Mouse (Mus musculus) hindbrain, postnatal 0 days (tissue): ENCODE results near the gene Smyd3. TPM values are rescaled to one million over a fixed set of nuclear protein-coding genes. Genes with fewer than 3 reads are reported as not detected.

Experiments used
- ATAC-seq: fragments of 200-750 bp; cut with Nextera tagmentation; 2 replicates; pipeline ENCODE4 v1.8.0; 2017; ENCODE audit warnings: mild to moderate bottlenecking, moderate TSS enrichment, moderate library complexity
- DNase-seq: peaks from one replicate; pipeline ENCODE4 v3.0.0-alpha.2; 2015; ENCODE audit warnings: low spot score
- H3K27ac ChIP-seq: fragments of 300-500 bp; sonication (generic); 2 replicates; pipeline ENCODE4 v1.5.1; 2014; ENCODE audit warnings: mild to moderate bottlenecking
- H3K27me3 ChIP-seq: fragments of 300-500 bp; sonication (generic); 2 replicates; pipeline ENCODE4 v1.6.1; 2014; ENCODE audit warnings: low read length, mixed read lengths; ENCODE audit not compliant: insufficient read depth
- H3K36me3 ChIP-seq: fragments of 300-500 bp; sonication (generic); 2 replicates; pipeline ENCODE4 v1.6.1; 2014; ENCODE audit warnings: low read length, mixed read lengths; ENCODE audit not compliant: insufficient read depth
- H3K4me1 ChIP-seq: fragments of 300-500 bp; sonication (generic); 2 replicates; pipeline ENCODE4 v1.6.1; 2014; ENCODE audit warnings: antibody characterized with exemption, low read length, mixed read lengths; ENCODE audit not compliant: insufficient read depth
- H3K4me2 ChIP-seq: fragments of 300-500 bp; sonication (generic); 2 replicates; pipeline ENCODE4 v1.6.1; 2014; ENCODE audit warnings: low read depth, mild to moderate bottlenecking, low read length, moderate library complexity, mixed read lengths
- H3K4me3 ChIP-seq: fragments of 300-500 bp; sonication (generic); 2 replicates; pipeline ENCODE4 v1.5.1; 2014; ENCODE audit warnings: low read length
- H3K9ac ChIP-seq: fragments of 300-500 bp; sonication (generic); replicated peaks from 2 replicates; pipeline ENCODE4 v1.6.1; 2014; ENCODE audit warnings: mild to moderate bottlenecking, low read length, moderate library complexity, mixed read lengths
- H3K9me3 ChIP-seq: fragments of 300-500 bp; sonication (generic); 2 replicates; pipeline ENCODE4 v1.6.1; 2016; ENCODE audit warnings: low read length, mixed read lengths
- CTCF ChIP-seq: IDR thresholded peaks from 2 replicates; pipeline ENCODE4 v1.5.1; 2016; ENCODE audit warnings: antibody characterized with exemption, control low read depth, low read depth
- WGBS: fragments of 180-500 bp; shearing (Covaris S2); extraction: QIAGEN DNeasy Blood & Tissue Kit; methylation state at CpG from one replicate; pipeline ENCODE4 v1.1.7; 2014; 5-methylcytosine and 5-hydroxymethylcytosine counted together
- polyA plus RNA-seq: library from polyadenylated mRNA; unstranded; fragments of >200 nt; fragmentation: Nextera tagmentation; extraction: Ambion mirVana; gene quantifications from 2 replicates; pipeline ENCODE4 v1.2.1, GENCODE M21; 2015
- total RNA-seq: library from RNA; depleted of rRNA; stranded (reverse); fragments of >200 nt; gene quantifications from 2 replicates; pipeline ENCODE4 v1.2.3, GENCODE M21; 2014

The Smyd3 gene
- total and polyA plus RNA-seq, 2 experiments from 2014 or later: 15.4 to 26.1 TPM

DNA sequence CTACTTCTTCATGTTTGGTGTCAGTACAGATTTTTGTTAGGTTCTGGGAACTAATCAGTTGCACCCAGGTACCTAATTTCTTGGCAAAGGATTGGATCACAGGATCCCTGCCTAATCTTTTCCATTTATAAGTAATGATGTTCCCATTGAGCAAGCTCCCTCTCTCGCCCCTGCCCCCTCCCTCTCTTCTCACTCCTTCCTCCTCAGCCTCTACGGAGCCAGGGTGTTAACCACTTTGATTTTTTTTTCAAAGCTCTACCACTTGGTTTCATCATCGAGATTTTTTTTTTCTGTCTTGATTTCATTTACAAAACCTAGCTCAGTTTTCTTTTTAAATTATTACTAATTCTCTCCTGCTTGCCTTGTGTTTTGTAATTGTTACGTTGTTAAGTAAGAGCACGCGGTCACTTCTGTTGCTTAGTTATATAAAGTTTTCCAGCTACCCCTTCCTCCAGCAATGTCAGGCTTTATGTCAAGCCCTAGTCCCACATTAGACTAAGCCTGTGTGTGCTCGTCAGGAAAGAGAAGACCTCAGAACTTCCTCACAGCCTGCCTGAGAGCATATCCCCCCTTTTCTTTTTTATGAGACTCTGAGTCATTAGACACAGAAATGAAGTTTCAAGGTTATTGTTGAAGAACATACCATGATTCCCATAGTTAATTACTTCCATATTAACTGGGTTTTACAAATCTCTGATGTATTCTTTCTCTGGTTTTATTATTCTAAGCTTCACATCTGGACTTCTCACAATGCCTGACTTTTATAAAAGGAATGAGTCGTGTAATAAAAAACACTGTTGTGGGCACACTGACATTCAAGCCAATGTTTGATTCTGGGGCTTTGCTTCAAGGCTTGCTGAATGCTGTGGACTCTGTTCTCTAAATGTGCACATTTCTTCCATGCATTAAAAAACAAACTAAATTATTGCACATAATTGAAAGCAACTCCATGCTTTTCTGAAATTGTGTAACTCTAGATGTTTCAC, 156.1 kb downstream of the Smyd3 start:
- no peaks in the 10 kb centered on the region for H3K9me3 ChIP-seq
- H3K9ac ChIP-seq: no peak overlapping the region
- no peak overlapping the region for H3K27ac ChIP-seq
- DNase-seq (no peak), ATAC-seq (no peak)
- no peak overlapping the region for H3K4me3 ChIP-seq
- no peak for TF ChIP-seq CTCF
- no peaks in the 10 kb centered on the region for H3K4me1 ChIP-seq
- H3K4me2 ChIP-seq: no peak overlapping the region
- H3K36me3 ChIP-seq: no peaks in the 10 kb centered on the region
- WGBS: 74% methylated on average over 8 of the region's 8 CpGs
- no peaks in the 10 kb centered on the region for H3K27me3 ChIP-seq

DNA sequence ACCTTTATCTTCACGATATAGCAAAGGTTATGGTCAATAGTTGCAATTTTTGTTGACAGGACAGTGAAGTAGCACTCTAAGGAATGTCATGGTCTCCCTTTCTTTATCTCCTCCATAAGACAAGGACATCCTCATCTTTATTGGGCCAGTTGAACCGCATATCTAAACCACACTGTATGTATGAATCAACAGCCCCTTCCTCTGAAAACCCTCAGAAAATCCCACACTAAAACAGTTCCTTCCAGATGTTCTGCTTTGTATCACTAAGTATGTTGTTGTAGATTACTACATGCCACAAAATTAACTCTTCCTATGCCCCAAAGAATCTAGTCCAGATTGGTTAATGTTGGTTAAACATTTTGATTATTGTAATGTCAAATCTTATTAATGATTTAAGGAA, 160.7 kb downstream of the Smyd3 start:
- no peak for ATAC-seq
- WGBS: 93% methylated on average over 2 of the region's 2 CpGs

DNA sequence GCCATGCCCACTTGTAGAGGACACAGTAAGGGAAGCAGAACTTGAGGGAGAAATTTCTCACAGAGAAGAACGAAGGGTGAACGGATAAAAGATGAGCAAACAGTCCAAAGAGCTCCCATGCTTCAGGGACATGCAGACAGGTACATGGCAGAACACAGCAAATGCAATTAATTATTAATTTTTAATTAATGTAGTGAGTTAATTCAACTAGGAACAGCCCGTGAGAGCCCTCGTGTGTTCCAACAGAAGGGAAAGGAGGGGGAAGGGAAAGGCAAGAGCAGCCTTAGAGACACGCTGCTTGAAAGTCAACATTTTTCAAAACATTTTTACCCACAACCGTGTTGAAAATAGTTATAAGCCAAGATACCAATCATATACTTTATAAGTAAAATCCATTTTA, 163.6 kb downstream of the Smyd3 start:
- DNase-seq: no peak
- Histone ChIP-seq H3K9me3 (no peaks in the 10 kb centered on the region), H3K27ac (no peak overlapping the region), H3K27me3 (no peaks in the 10 kb centered on the region), H3K9ac (no peak overlapping the region), H3K4me2 (no peak overlapping the region), H3K4me3 (no peak overlapping the region), H3K36me3 (no peaks in the 10 kb centered on the region), H3K4me1 (no peaks in the 10 kb centered on the region)
- no peak for TF ChIP-seq CTCF
- WGBS: 78% methylated on average over 6 of the region's 6 CpGs
- no peak for ATAC-seq

More for the DNA sequence above, 160.7 kb downstream of the Smyd3 start:
- no peak for DNase-seq
- Histone ChIP-seq H3K9me3 (no peaks in the 10 kb centered on the region), H3K27me3 (no peaks in the 10 kb centered on the region), H3K4me2 (no peak overlapping the region), H3K4me3 (no peak overlapping the region), H3K9ac (no peak overlapping the region), H3K36me3 (no peaks in the 10 kb centered on the region), H3K4me1 (no peaks in the 10 kb centered on the region), H3K27ac (no peak overlapping the region)
- TF ChIP-seq CTCF: no peak

DNA sequence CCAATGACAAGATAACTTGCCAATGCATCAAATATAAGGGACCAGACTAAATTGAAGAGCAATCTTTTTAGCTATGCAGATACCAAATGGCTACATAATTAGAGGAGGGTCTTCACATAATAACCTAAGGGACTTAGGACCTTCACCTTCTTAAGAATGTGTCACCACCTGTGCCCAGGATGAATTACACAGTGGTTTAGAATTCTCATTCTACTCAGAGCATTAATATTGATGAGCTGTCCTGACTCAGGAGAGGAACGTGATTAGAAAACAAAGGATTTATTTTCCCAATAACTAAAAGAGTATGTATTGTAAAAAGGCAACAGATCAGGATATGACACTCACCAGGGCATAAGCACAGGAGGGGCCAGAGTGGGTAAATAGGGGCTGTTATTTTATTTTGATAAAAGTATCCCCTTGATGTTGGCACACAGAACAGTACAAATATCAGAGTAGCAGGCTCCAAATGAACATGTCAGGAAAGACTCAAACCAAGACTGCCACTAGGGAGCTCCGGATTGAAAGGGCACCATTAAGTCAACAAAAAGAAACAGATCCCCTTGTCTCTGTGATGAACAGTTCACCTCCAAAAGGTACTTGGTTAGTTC, 172.4 kb downstream of the Smyd3 start:
- no peak for TF ChIP-seq CTCF
- Histone ChIP-seq H3K4me2 (no peak overlapping the region), H3K27me3 (no peaks in the 10 kb centered on the region), H3K4me1 (no peaks in the 10 kb centered on the region), H3K9ac (no peak overlapping the region), H3K9me3 (no peaks in the 10 kb centered on the region), H3K27ac (no peak overlapping the region), H3K4me3 (no peak overlapping the region), H3K36me3 (no peaks in the 10 kb centered on the region)
- ATAC-seq: no peak
- no peak for DNase-seq
- WGBS: 30% methylated on average over 2 of the region's 2 CpGs

DNA sequence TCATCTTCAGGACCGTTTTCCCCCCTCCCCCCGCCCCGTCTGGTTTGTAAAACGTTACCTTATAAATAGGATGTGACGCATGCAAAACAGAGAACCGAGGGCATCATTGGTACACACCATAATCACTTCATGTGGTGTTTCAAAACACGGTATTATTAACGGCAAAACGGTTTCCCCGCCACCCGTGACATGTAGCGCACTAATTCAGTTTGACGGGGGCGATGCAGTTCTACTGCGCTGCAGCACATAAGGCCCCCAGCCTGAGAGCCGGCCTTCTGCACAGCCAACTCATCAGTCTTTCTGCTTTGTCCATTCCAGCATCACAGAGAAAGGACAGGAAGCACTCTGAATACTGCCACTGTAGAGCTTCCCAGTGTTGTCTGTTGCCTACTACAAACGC, 174.4 kb downstream of the Smyd3 start:
- Histone ChIP-seq H3K27ac (no peak overlapping the region), H3K9ac (no peak overlapping the region), H3K4me2 (no peak overlapping the region), H3K9me3 (no peaks in the 10 kb centered on the region), H3K27me3 (no peaks in the 10 kb centered on the region), H3K4me1 (peaks cover 8% of the 10 kb centered on the region), H3K4me3 (no peak overlapping the region), H3K36me3 (no peaks in the 10 kb centered on the region)
- no peak for ATAC-seq
- 86% methylated on average over 17 of the region's 17 CpGs for WGBS
- peak; percentile 25 for DNase-seq
- no peak for TF ChIP-seq CTCF

DNA sequence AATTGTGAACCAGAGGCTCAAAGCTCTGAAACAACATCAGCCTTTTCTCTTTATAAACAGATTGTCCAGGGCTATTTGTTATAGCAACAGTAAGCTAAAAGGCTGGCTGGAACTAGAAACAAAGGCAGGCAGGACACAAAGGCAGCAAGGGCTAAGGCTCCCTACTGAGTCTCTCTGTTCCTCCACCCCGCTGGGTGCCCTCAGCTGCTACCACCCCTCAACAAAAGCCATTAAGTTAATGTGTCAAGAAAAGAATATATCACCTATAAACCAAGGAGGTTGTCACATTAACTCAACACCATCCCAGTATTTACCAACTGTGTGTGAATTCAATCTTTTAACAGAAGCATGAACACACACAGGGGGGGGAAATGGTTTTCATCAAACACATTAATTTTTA, 176.3 kb downstream of the Smyd3 start:
- no peaks in the 10 kb centered on the region for H3K36me3 ChIP-seq
- no peaks in the 10 kb centered on the region for H3K27me3 ChIP-seq
- no peak for TF ChIP-seq CTCF
- no peaks in the 10 kb centered on the region for H3K9me3 ChIP-seq
- H3K27ac ChIP-seq: no peak overlapping the region
- ATAC-seq (no peak), DNase-seq (no peak)
- no peak overlapping the region for H3K4me3 ChIP-seq
- no peak overlapping the region for H3K4me2 ChIP-seq
- H3K4me1 ChIP-seq: peaks cover 8% of the 10 kb centered on the region
- WGBS: 42% methylated on average over 1 of the region's 1 CpGs
- no peak overlapping the region for H3K9ac ChIP-seq

DNA sequence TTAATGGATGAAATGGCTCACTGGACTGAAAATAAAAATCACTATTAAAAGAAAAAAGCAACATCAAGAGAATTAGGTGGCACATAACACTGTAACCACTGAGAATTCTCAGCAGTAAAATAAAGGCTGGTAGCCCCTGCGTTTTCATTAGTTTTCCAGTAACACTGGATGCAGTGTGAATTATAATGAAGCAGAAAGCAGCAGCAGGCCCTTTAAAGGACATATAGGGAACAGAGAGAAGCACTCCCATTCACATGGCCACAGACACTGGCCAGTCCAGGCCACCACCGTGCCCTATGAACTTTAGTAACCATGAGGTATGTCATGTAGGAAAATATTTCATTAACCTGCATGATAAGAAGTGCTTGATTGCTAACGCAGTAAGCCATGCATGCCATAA, 178.8 kb downstream of the Smyd3 start:
- ATAC-seq (no peak), DNase-seq (peak; percentile 25)
- no peaks in the 10 kb centered on the region for H3K36me3 ChIP-seq
- no peak overlapping the region for H3K4me2 ChIP-seq
- no peak for TF ChIP-seq CTCF
- no peaks in the 10 kb centered on the region for H3K27me3 ChIP-seq
- H3K9me3 ChIP-seq: no peaks in the 10 kb centered on the region
- 61% methylated on average over 3 of the region's 3 CpGs for WGBS
- no peak overlapping the region for H3K4me3 ChIP-seq
- H3K27ac ChIP-seq: no peak overlapping the region
- H3K9ac ChIP-seq: no peak overlapping the region
- H3K4me1 ChIP-seq: peaks cover 8% of the 10 kb centered on the region
